Mouse (Mus musculus) small intestine, adult 2 months (tissue): Measurements from ENCODE around the gene Dll1.

Source experiments
- CTCF ChIP-seq: fragments of 200-500 bp; IDR thresholded peaks from 2 replicates; pipeline ENCODE4 v1.5.1; 2012; ENCODE audit warnings: low read depth, mild to moderate bottlenecking, control low read depth, inconsistent platforms, low read length, moderate library complexity, mixed read lengths; ENCODE audit not compliant: insufficient replicate concordance, insufficient read length; ENCODE audit errors: extremely low read depth
- POLR2A ChIP-seq: fragments of 200-500 bp; IDR thresholded peaks from 2 replicates; pipeline ENCODE4 v1.6.1; 2012; ENCODE audit warnings: low read depth, mild to moderate bottlenecking, control low read depth, inconsistent platforms, low read length, moderate library complexity

GRCm38 (mm10) chr17:15337906-15338305 is 38.8 kb downstream of the Dll1 start:
- TF ChIP-seq CTCF (no peak), POLR2A (no peak)
